Mouse (Mus musculus) adrenal gland, adult 8-10 months (tissue): ENCODE data around the gene Cacna1c. TPM values are rescaled to one million over a fixed set of nuclear protein-coding genes. Genes with fewer than 3 reads are reported as not detected.
"Not testable (repeated sequence)": the region's sequence is repeated elsewhere in the genome, so short reads cannot be mapped to it uniquely, and the experiment has no call there.

Source experiments
- DNase-seq: peaks from one replicate; pipeline ENCODE4 v3.0.0; 2022
- total RNA-seq, 4 experiments: library from RNA; stranded (reverse); gene quantifications; 2 replicates each; pipeline ENCODE4 v1.2.4; 2022

Cacna1c gene
- total RNA-seq, 4 experiments from 2014 or later: 97.1 to 218 (median 127) TPM

GRCm38 (mm10) chr6:119206006-119206405, 9.8 kb upstream of the Cacna1c start:
- not testable (repeated sequence) for DNase-seq

DNA sequence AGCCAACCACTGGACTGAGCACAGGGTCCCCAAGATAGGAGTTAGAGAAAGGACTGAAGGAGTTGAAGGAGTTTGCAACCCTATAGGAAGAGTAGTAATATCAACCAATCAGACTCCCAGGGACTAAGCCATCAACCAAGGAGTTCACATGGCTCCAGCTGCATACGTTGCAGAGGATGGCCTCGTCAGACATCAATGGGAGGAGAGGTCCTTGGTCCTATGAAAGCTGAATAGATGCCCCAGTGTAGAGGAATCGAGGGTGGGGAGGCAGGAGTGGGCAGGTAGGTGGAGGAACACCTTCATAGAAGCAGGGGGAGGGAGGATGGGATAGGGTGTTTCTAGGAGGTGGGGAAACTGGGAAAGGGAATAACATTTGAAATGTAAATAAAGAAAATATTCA, 8.7 kb upstream of the Cacna1c start:
- no peak for DNase-seq

GRCm38 (mm10) chr6:119204286-119204685, 8.1 kb upstream of the Cacna1c start:
- no peak for DNase-seq

- DNase-seq: no peak
Measured at GRCm38 (mm10) chr6:119201575-119201974, 5.4 kb upstream of the Cacna1c start.

DNA sequence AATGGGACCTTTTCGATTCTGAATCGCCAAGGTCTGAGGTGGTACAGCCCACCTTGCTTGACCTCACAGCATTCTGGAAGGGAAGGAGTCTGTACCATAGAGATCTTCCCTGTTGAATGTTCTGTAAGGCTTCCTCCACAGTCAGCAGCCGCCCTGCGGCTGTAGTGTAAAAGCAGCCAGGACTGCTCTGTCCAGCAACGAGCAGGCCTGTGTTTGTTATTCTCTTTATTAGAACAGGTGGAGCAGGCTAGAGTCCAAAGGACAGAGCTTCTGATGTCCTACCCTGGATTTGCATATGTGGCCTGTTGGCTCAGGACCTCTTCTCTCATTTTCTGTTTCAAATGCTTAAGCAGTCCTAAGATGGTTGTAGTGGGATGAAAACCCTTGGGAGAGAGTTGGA, 4.1 kb upstream of the Cacna1c start:
- no peak for DNase-seq

DNA sequence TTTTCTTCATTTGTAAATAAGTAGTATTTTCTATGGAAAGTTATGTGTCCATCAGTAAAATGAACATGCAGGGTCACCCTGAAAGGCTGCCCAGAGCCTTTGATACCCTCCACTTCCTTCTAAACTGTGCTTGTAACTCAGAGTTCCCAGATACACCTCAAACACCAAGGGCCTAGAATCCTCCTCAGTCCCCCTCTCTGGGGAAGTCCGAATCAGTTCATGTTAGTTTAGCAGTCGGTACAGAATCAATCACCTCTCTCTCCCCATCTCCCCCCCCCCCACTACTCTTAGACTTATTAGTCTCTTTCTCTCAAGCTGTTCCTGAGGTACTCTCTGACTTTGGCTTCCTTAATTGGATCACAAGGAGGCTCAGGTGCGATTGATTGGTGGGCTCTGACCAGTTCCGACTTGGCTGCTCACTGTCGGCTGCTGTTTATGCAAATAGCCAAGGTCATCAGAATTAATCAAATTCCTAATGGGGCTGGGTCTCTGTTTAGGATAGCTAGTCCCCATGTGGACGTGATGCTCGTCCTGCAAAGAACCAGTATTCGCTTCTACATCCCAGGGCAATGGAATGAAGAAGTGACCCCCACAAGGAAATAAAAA, 3.2 kb upstream of the Cacna1c start:
- no peak for DNase-seq

DNA sequence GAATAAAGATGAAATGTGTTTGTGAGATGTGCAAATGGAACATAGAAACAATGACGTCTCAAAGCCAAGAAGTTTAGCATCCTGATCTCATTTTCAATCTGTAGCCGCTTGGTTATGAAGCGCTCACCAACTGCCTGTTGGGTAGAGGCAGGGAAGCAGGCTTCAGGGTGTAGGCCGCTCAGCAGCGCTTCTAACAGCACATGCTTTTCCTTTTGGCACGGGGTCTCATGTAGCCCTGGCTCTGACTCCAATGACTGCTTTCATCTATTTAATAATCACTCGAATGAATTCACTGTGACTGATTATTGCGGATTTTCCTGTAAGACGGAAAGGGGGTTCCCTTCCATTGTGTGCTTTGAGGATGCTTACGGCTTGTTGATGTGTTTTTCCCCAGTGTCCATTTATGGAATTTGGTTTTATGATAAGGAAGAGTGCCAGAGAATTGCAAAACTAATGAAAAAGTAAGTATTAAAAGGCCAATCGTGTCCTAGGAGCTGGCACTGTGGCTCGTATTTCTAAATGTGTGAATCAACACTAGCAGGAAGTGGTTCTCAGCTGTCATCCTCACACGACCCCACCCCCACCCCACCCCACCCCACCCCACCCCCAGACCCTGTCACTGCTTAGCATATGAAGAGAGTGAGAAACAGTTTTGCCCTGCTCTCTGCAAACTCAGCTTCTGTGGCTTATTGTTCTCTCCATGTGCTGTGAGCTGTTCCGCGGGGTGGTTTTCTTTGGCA, 2.5 kb upstream of the Cacna1c start:
- DNase-seq: no peak

DNA sequence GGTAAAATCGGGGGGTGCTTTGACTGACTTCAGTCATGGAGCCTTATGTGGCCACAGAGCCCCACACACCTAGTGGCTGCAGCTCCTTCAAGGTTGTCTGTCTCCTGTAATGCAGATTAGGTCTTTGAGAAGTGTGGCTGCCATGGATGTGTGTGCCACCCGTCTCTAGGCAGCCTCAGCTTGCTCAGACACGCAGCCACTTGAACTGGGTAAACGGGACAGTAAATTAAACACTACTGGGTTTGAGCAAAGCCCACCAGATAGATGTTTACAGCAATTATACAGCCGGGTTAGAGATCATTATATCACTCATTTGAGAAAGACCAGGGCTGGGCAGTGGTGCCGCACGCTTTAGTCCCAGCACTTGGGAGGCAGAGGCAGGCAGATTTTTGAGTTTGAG, 1.6 kb downstream of the Cacna1c start:
- DNase-seq: no peak

- DNase-seq: no peak
Measured at GRCm38 (mm10) chr6:119194161-119194560, 2.1 kb downstream of the Cacna1c start.

DNA sequence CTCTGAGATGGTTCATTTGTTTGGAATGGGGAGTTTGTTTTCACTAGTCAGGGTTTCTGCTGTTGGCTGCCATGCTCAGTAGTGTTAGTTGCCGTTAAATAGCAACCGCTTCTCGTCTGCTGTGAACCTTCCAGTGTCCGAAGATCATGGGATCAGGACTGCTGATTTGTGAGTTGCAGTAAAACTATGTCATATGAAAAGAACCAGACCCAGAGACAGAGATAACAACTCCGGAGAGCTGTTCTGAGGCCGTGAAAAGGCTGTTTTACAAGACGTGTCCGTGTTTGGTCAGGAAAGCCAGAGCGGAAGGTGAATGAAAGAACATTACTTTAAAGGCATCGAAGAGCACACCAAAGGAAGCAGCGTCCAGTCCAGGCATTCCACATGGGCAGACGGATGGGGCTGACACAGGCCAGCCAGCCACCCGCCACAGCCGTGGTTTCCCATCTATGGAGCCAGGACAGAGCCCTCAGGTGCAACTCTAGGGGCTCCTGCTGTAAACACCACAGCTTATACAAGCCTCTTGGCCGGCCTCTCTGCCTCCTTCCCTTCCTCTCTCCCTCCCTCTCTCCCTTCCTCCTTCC, 2.6 kb downstream of the Cacna1c start:
- no peak for DNase-seq

- DNase-seq: no peak
Measured at GRCm38 (mm10) chr6:119191478-119191877, 4.7 kb downstream of the Cacna1c start.

- no peak for DNase-seq
Measured at GRCm38 (mm10) chr6:119187631-119188030, 8.6 kb downstream of the Cacna1c start.

GRCm38 (mm10) chr6:119186658-119187057, 9.6 kb downstream of the Cacna1c start:
- DNase-seq: no peak

DNA sequence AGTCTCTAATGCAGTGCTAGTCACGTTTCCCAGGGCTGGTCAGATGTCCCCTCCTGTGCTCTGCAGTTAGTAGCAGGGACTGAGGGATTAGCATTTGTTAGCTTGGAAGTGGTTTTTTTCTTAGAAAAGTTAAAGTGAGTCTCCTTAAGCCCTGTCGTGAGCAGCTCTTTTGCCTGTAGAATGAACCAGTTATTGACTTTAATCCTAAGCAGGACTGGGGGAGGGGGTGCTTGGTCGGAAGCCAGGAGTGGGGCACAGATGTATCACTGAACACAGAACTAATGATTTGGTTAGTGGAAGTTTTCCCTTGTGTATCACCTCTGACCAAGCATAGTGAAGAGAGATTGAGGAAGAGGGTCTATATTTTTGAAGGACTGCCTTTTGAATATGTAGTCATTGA, 12.4 kb downstream of the Cacna1c start:
- DNase-seq: no peak

DNA sequence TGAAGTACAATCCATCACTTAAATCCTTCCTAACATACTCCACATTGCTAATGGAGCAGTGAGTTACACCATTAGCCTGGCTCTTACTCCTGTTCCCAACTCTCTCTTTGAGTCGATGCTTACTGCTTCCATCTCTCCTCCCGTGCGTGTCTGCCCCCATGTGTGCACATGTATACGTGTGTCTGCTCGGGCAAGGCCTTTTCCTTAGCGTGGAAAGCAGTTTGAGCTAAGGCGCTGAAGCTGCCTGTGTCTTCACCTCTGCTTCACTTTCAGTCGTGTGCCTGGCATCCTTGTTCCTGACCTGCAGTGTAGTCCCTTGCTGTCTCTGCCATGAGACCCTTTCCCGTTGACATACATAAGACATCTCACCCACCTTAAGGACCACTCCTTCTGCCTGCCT, 14.0 kb downstream of the Cacna1c start:
- DNase-seq: no peak

DNA sequence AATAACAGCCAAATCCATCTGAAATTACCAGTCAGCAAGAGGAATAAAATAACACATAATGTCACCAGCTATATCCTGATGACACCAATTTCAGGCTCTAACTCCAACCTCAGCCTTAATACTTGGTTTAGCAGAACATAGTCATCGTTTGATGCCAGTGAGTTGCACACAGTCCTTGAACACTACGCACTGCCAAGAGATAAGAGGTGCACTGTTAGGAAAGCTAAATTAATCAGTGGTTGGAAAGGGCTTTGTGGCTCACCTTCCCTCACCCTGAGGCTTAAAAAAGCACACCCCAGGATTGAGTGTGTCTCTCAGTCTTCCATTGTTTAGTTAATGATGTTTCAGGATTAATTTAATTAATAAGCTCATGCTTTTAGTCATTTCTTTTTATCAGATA, 16.0 kb downstream of the Cacna1c start:
- peak; percentile 28 for DNase-seq

- DNase-seq: no peak
Measured at GRCm38 (mm10) chr6:119177101-119177500, 19.1 kb downstream of the Cacna1c start.

GRCm38 (mm10) chr6:119176103-119176502, 20.1 kb downstream of the Cacna1c start:
- DNase-seq: no peak

- peak; percentile 77 for DNase-seq
Measured at GRCm38 (mm10) chr6:119175078-119175853, 21.0 kb downstream of the Cacna1c start, which contains the start of gene Dcp1b. Gene Dcp1b (plus strand): TSS chr6:119175253.

DNA sequence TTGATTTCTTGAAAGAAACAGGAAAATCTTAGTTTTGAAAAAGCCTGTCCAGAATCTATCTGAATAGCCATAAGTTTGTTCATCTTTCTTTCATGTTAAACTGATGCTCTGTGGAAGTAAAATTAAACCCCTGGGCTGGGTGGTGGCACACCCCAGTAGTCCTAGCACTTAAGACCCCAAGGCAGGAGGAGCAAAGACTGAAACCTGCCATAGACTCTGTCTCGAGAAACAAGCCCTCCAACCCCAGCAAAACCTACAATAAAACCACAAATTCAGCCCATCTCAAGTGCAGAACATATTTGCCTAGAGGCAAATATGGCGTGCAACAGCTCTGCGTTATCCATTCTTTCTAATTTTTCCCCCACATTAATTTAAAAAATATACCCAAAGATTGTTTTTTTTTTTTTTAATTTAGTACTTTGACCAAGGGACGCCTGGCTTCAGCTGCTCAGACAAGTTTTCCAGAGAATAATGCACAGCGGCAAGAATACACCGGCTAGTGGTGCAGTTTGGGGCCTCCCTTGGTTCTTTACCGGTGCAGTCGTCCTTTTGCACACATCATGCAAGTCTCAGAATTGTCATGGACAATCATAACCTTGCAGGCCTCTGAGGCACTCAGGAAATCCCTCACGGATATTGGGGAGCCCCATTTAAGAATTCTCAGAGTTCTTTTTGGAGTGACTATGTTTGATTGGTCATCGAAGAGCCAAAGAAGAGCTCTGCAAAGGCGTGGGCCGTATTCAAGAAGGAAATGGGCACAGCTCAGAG, 21.7 kb downstream of the Cacna1c start:
- DNase-seq: no peak

DNA sequence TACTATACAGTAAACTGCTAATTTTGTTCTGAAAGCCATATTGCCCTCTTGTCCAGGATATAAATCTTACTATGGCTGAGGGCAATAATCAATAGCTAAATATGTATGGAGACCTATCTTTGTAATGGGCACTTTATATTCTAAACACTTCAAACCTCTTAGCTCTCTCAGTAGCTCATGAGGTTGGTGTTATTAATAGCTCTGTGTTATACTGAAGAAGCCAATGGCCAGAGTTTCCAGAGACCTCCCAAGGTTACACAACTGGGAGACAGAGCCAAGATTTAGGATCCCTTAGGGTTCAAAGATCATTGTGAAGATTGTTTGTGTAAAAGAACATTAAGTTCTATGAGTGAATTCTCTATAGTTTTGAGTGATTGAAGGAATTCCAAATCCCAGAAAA, 30.5 kb downstream of the Cacna1c start:
- no peak for DNase-seq

GRCm38 (mm10) chr6:119145109-119145508, 51.1 kb downstream of the Cacna1c start:
- no peak for DNase-seq
